Mouse (Mus musculus): ENCODE data around the gene Rgl1. TPM values are rescaled to one million over a fixed set of nuclear protein-coding genes. Genes with fewer than 3 reads are reported as not detected.

Gene Rgl1
- polyA plus RNA-seq, 1 experiment, result 7.1 TPM

GRCm38 (mm10) chr1:152607765-152608164, 158.4 kb downstream of the Rgl1 start:
- 84% methylated on average over 14 of the region's 14 CpGs for WGBS
- no peak for DNase-seq
- Histone ChIP-seq H3K4me3 (ENCODE audit: control insufficient read depth, insufficient read depth, low read length) (no peak overlapping the region), H3K36me3 (ENCODE audit: control insufficient read depth, insufficient read depth, low read length) (no peaks in the 10 kb centered on the region), H3K27me3 (ENCODE audit: control insufficient read depth, insufficient read depth, low read length) (no peaks in the 10 kb centered on the region), H3K27ac (ENCODE audit: control insufficient read depth, insufficient read depth, low read length) (no peak overlapping the region), H3K4me1 (replicated peaks; ENCODE audit: control insufficient read depth, insufficient read depth, low read length) (no peaks in the 10 kb centered on the region)
- TF ChIP-seq POLR2A (IDR thresholded peaks at IDR 0.05; ENCODE audit: control insufficient read depth, extremely low read depth, insufficient read depth, low read length, poor library complexity), result no peak
- TF ChIP-seq CTCF (IDR thresholded peaks at IDR 0.05; ENCODE audit: borderline replicate concordance, control insufficient read depth, extremely low read depth, insufficient read depth, low read length, poor library complexity), result no peak

- H3K27ac ChIP-seq (ENCODE audit: control insufficient read depth, insufficient read depth, low read length), result no peak overlapping the region
Observed at GRCm38 (mm10) chr1:152606727-152607126, 159.4 kb downstream of the Rgl1 start.

GRCm38 (mm10) chr1:152605895-152606625, 160.1 kb downstream of the Rgl1 start:
- Histone ChIP-seq H3K36me3 (ENCODE audit: control insufficient read depth, insufficient read depth, low read length) (no peaks in the 10 kb centered on the region), H3K27me3 (ENCODE audit: control insufficient read depth, insufficient read depth, low read length) (no peaks in the 10 kb centered on the region), H3K27ac (ENCODE audit: control insufficient read depth, insufficient read depth, low read length) (no peak overlapping the region), H3K4me1 (replicated peaks; ENCODE audit: control insufficient read depth, insufficient read depth, low read length) (no peaks in the 10 kb centered on the region), H3K4me3 (ENCODE audit: control insufficient read depth, insufficient read depth, low read length) (no peak overlapping the region)
- 80% methylated on average over 5 of the region's 5 CpGs for WGBS
- DNase-seq, result no peak
- TF ChIP-seq CTCF (IDR thresholded peaks at IDR 0.05; ENCODE audit: borderline replicate concordance, control insufficient read depth, extremely low read depth, insufficient read depth, low read length, poor library complexity) (no peak), POLR2A (IDR thresholded peaks at IDR 0.05; ENCODE audit: control insufficient read depth, extremely low read depth, insufficient read depth, low read length, poor library complexity) (no peak)

More at GRCm38 (mm10) chr1:152606727-152607126, 159.4 kb downstream of the Rgl1 start:
- no peaks in the 10 kb centered on the region for H3K36me3 ChIP-seq (ENCODE audit: control insufficient read depth, insufficient read depth, low read length)
- H3K4me1 ChIP-seq (replicated peaks; ENCODE audit: control insufficient read depth, insufficient read depth, low read length), result no peaks in the 10 kb centered on the region
- 95% methylated on average over 11 of the region's 11 CpGs for WGBS
- no peak overlapping the region for H3K4me3 ChIP-seq (ENCODE audit: control insufficient read depth, insufficient read depth, low read length)
- no peaks in the 10 kb centered on the region for H3K27me3 ChIP-seq (ENCODE audit: control insufficient read depth, insufficient read depth, low read length)
- no peak for DNase-seq
- TF ChIP-seq POLR2A (IDR thresholded peaks at IDR 0.05; ENCODE audit: control insufficient read depth, extremely low read depth, insufficient read depth, low read length, poor library complexity), result no peak
- TF ChIP-seq CTCF (IDR thresholded peaks at IDR 0.05; ENCODE audit: borderline replicate concordance, control insufficient read depth, extremely low read depth, insufficient read depth, low read length, poor library complexity), result no peak

GRCm38 (mm10) chr1:152604147-152604546, 162.0 kb downstream of the Rgl1 start:
- Histone ChIP-seq H3K4me1 (replicated peaks; ENCODE audit: control insufficient read depth, insufficient read depth, low read length) (no peaks in the 10 kb centered on the region), H3K4me3 (ENCODE audit: control insufficient read depth, insufficient read depth, low read length) (no peak overlapping the region), H3K36me3 (ENCODE audit: control insufficient read depth, insufficient read depth, low read length) (no peaks in the 10 kb centered on the region), H3K27ac (ENCODE audit: control insufficient read depth, insufficient read depth, low read length) (no peak overlapping the region), H3K27me3 (ENCODE audit: control insufficient read depth, insufficient read depth, low read length) (no peaks in the 10 kb centered on the region)
- TF ChIP-seq CTCF (IDR thresholded peaks at IDR 0.05; ENCODE audit: borderline replicate concordance, control insufficient read depth, extremely low read depth, insufficient read depth, low read length, poor library complexity) (no peak), POLR2A (IDR thresholded peaks at IDR 0.05; ENCODE audit: control insufficient read depth, extremely low read depth, insufficient read depth, low read length, poor library complexity) (no peak)
- 92% methylated on average over 6 of the region's 6 CpGs for WGBS
- DNase-seq, result no peak

GRCm38 (mm10) chr1:152603628-152604027, 162.5 kb downstream of the Rgl1 start:
- Histone ChIP-seq H3K36me3 (ENCODE audit: control insufficient read depth, insufficient read depth, low read length) (no peaks in the 10 kb centered on the region), H3K4me3 (ENCODE audit: control insufficient read depth, insufficient read depth, low read length) (no peak overlapping the region), H3K4me1 (replicated peaks; ENCODE audit: control insufficient read depth, insufficient read depth, low read length) (no peaks in the 10 kb centered on the region; the same call in 1 of the 2 replicates), H3K27me3 (ENCODE audit: control insufficient read depth, insufficient read depth, low read length) (no peaks in the 10 kb centered on the region), H3K27ac (ENCODE audit: control insufficient read depth, insufficient read depth, low read length) (no peak overlapping the region)
- 94% methylated on average over 9 of the region's 9 CpGs for WGBS
- TF ChIP-seq CTCF (IDR thresholded peaks at IDR 0.05; ENCODE audit: borderline replicate concordance, control insufficient read depth, extremely low read depth, insufficient read depth, low read length, poor library complexity) (no peak), POLR2A (IDR thresholded peaks at IDR 0.05; ENCODE audit: control insufficient read depth, extremely low read depth, insufficient read depth, low read length, poor library complexity) (no peak)
- DNase-seq, result no peak

- TF ChIP-seq CTCF (IDR thresholded peaks at IDR 0.05; ENCODE audit: borderline replicate concordance, control insufficient read depth, extremely low read depth, insufficient read depth, low read length, poor library complexity) (no peak), POLR2A (IDR thresholded peaks at IDR 0.05; ENCODE audit: control insufficient read depth, extremely low read depth, insufficient read depth, low read length, poor library complexity) (no peak)
- WGBS, result 98% methylated on average over 2 of the region's 2 CpGs
Observed at GRCm38 (mm10) chr1:152600494-152600893, 165.7 kb downstream of the Rgl1 start.

More at GRCm38 (mm10) chr1:152600494-152600893, 165.7 kb downstream of the Rgl1 start:
- Histone ChIP-seq H3K27me3 (ENCODE audit: control insufficient read depth, insufficient read depth, low read length) (no peaks in the 10 kb centered on the region), H3K27ac (ENCODE audit: control insufficient read depth, insufficient read depth, low read length) (no peak overlapping the region), H3K4me3 (ENCODE audit: control insufficient read depth, insufficient read depth, low read length) (no peak overlapping the region), H3K4me1 (replicated peaks; ENCODE audit: control insufficient read depth, insufficient read depth, low read length) (peaks cover 2% of the 10 kb centered on the region), H3K36me3 (ENCODE audit: control insufficient read depth, insufficient read depth, low read length) (no peaks in the 10 kb centered on the region)
- no peak for DNase-seq
